Mouse (Mus musculus): ENCODE measurements at regions not wholly inside any gene's neighbourhood (a gene's known extent, or its start where the extent isn't known, plus 50 kb on each side); places are given as distances from the start of the nearest gene placed in this dataset.

- Histone ChIP-seq H3K4me3 (no peak overlapping the region), H3K4me2 (ENCODE audit: low read depth) (no peak overlapping the region), H3ac (ENCODE audit: control insufficient read depth, insufficient read length) (no peak overlapping the region), H3K27me3 (ENCODE audit: control insufficient read depth, insufficient read depth, insufficient read length) (no peaks in the 10 kb centered on the region), H3K36me3 (ENCODE audit: control insufficient read depth, insufficient read depth) (no peaks in the 10 kb centered on the region), H3K79me2 (ENCODE audit: control insufficient read depth, insufficient read depth) (no peaks in the 10 kb centered on the region)
- no peak for TF ChIP-seq POLR2A (IDR thresholded peaks at IDR 0.05; ENCODE audit: insufficient read length, low read depth)
- TF ChIP-seq MYOG (IDR thresholded peaks at IDR 0.05; ENCODE audit: control insufficient read depth in 1 of 3, insufficient read depth in 1 of 3, insufficient read length in 2 of 3, low read depth in 2 of 3), result no peak
- TF ChIP-seq MYOD1 (IDR thresholded peaks at IDR 0.05; ENCODE audit: control insufficient read depth in 1 of 3, insufficient read length in 2 of 3, low read depth in 2 of 3), result no peak
- TF ChIP-seq SRF (IDR thresholded peaks at IDR 0.05; ENCODE audit: control insufficient read depth, insufficient read length, low read depth), result no peak
- TF ChIP-seq MAX (IDR thresholded peaks at IDR 0.05; ENCODE audit: low read depth), result no peak
- no peak for TF ChIP-seq USF1 (IDR thresholded peaks at IDR 0.05; ENCODE audit: low read depth)
- no peak for TF ChIP-seq CEBPB (IDR thresholded peaks at IDR 0.05; ENCODE audit: insufficient read depth, poor library complexity, severe bottlenecking)
- no peak for TF ChIP-seq REST (IDR thresholded peaks at IDR 0.05; ENCODE audit: insufficient read depth, insufficient read length)
- no peak for TF ChIP-seq TCF12 (IDR thresholded peaks at IDR 0.05; ENCODE audit: insufficient read depth, poor library complexity, severe bottlenecking)
- TF ChIP-seq E2F4 (IDR thresholded peaks at IDR 0.05; ENCODE audit: insufficient read depth), result no peak
- TF ChIP-seq POLR2AphosphoS2 (IDR thresholded peaks at IDR 0.05; ENCODE audit: insufficient read length, low read depth), result no peak
- TF ChIP-seq TCF3 (IDR thresholded peaks at IDR 0.05; ENCODE audit: insufficient read length, low read depth), result no peak
Measured at GRCm38 (mm10) chr2:50013248-50013647, 53.0 kb upstream of the Lypd6 start.

DNA sequence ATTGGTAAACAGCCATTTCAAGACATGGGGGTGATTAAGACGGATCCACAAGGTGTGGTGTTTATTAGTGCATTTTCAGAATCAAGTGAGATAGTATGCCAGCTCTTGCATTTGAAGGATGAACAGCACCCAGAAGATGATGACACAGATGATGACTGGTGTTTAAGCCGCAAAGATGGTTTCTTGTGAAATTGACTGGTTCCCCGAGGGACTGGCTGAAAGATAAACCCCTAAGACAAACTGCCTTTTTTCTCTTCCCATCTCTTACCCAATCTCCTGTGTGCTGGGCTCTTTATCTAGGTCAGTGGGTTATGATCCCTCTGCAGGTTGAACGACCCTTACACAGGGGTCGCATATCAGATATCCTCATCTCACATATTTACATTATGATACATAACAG lies 52.3 kb upstream of the Lypd6 start:
- Histone ChIP-seq H3ac (ENCODE audit: control insufficient read depth, insufficient read length) (no peak overlapping the region), H3K36me3 (ENCODE audit: control insufficient read depth, insufficient read depth) (no peaks in the 10 kb centered on the region), H3K79me2 (ENCODE audit: control insufficient read depth, insufficient read depth) (no peaks in the 10 kb centered on the region), H3K4me3 (no peak overlapping the region), H3K4me2 (ENCODE audit: low read depth) (no peak overlapping the region), H3K27me3 (ENCODE audit: control insufficient read depth, insufficient read depth, insufficient read length) (no peaks in the 10 kb centered on the region)
- TF ChIP-seq CEBPB (IDR thresholded peaks at IDR 0.05; ENCODE audit: insufficient read depth, poor library complexity, severe bottlenecking) (peak; percentile 61; the same call in 1 of the 2 replicates), E2F4 (IDR thresholded peaks at IDR 0.05; ENCODE audit: insufficient read depth) (no peak)

DNA sequence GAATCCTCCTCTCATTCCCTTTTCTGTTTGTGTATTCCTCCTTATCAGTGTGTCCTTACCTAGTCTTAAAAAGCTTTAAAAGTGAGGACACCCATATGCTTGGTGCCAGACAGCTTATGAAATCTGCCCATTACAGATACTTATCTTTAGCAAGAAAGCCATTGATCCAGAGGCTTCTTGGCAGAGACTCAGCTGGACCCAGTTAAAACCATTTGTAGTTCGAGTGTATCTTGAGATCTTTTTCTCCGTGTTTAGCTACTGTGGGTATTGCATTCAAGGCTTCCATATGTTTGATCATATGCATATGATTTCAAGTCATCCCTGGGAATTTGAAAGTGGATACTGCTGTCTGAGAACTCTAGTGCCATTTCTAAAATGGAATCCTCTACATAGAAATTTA lies 51.5 kb upstream of the Lypd6 start:
- no peaks in the 10 kb centered on the region for H3K36me3 ChIP-seq (ENCODE audit: control insufficient read depth, insufficient read depth)
- no peaks in the 10 kb centered on the region for H3K79me2 ChIP-seq (ENCODE audit: control insufficient read depth, insufficient read depth)
- no peak overlapping the region for H3K4me2 ChIP-seq (ENCODE audit: low read depth)
- no peak for TF ChIP-seq TCF3 (IDR thresholded peaks at IDR 0.05; ENCODE audit: insufficient read length, low read depth)
- TF ChIP-seq MYOG (IDR thresholded peaks at IDR 0.05; ENCODE audit: control insufficient read depth in 1 of 3, insufficient read depth in 1 of 3, insufficient read length in 2 of 3, low read depth in 2 of 3), result no peak
- TF ChIP-seq POLR2AphosphoS2 (IDR thresholded peaks at IDR 0.05; ENCODE audit: insufficient read length, low read depth), result no peak
- TF ChIP-seq CEBPB (IDR thresholded peaks at IDR 0.05; ENCODE audit: insufficient read depth, poor library complexity, severe bottlenecking), result no peak
- TF ChIP-seq MAX (IDR thresholded peaks at IDR 0.05; ENCODE audit: low read depth), result no peak
- no peak for TF ChIP-seq E2F4 (IDR thresholded peaks at IDR 0.05; ENCODE audit: insufficient read depth)
- TF ChIP-seq MYOD1 (IDR thresholded peaks at IDR 0.05; ENCODE audit: control insufficient read depth in 1 of 3, insufficient read length in 2 of 3, low read depth in 2 of 3), result no peak
- TF ChIP-seq TCF12 (IDR thresholded peaks at IDR 0.05; ENCODE audit: insufficient read depth, poor library complexity, severe bottlenecking), result no peak
- TF ChIP-seq POLR2A (IDR thresholded peaks at IDR 0.05; ENCODE audit: insufficient read length, low read depth), result no peak
- TF ChIP-seq SRF (IDR thresholded peaks at IDR 0.05; ENCODE audit: control insufficient read depth, insufficient read length, low read depth), result no peak
- no peak for TF ChIP-seq USF1 (IDR thresholded peaks at IDR 0.05; ENCODE audit: low read depth)
- TF ChIP-seq REST (IDR thresholded peaks at IDR 0.05; ENCODE audit: insufficient read depth, insufficient read length), result no peak
- H3K27me3 ChIP-seq (ENCODE audit: control insufficient read depth, insufficient read depth, insufficient read length), result no peaks in the 10 kb centered on the region
- H3K4me3 ChIP-seq, result no peak overlapping the region
- H3ac ChIP-seq (ENCODE audit: control insufficient read depth, insufficient read length), result no peak overlapping the region

Data from myocyte (in vitro differentiated cells).